Mouse (Mus musculus): ENCODE results near the gene Pprc1. TPM values are rescaled to one million over a fixed set of nuclear protein-coding genes. Genes with fewer than 3 reads are reported as not detected.

Pprc1 gene
- total RNA-seq, 2 experiments from 2014 or later: 17.5 to 21.4 TPM

GRCm38 (mm10) chr19:46049129-46049528 lies 4.4 kb downstream of the Pprc1 start:
- DNase-seq: no peak
- intact Hi-C loops (cut with DNase I): no loop called here

GRCm38 (mm10) chr19:46050462-46050861 lies 5.8 kb downstream of the Pprc1 start:
- intact Hi-C loops (cut with DNase I): no loop called here
- no peak for DNase-seq

- intact Hi-C loops (cut with DNase I): no loop called here
- no peak for DNase-seq
Observed at GRCm38 (mm10) chr19:46055752-46056387, 11.2 kb downstream of the Pprc1 start.

- DNase-seq: peak; percentile 97
- intact Hi-C loops (cut with DNase I): no loop called here
Observed at GRCm38 (mm10) chr19:46056388-46056946, 11.8 kb downstream of the Pprc1 start.

- intact Hi-C loops (cut with DNase I): no loop called here
- peak; percentile 87 for DNase-seq
Observed at GRCm38 (mm10) chr19:46056947-46057607, 12.4 kb downstream of the Pprc1 start.

GRCm38 (mm10) chr19:46058466-46058865 lies 13.8 kb downstream of the Pprc1 start:
- intact Hi-C loops (cut with DNase I): no loop called here
- no peak for DNase-seq

GRCm38 (mm10) chr19:46060845-46061244 lies 16.2 kb downstream of the Pprc1 start:
- intact Hi-C loops (cut with DNase I): no loop called here
- DNase-seq: no peak

- intact Hi-C loops (cut with DNase I): no loop called here
- no peak for DNase-seq
Observed at GRCm38 (mm10) chr19:46068054-46068453, 23.4 kb downstream of the Pprc1 start.

GRCm38 (mm10) chr19:46073285-46073684 lies 28.6 kb downstream of the Pprc1 start:
- no peak for DNase-seq
- intact Hi-C loops (cut with DNase I): no loop called here

- intact Hi-C loops (cut with DNase I): no loop called here
- no peak for DNase-seq
Observed at GRCm38 (mm10) chr19:46074266-46074665, 29.6 kb downstream of the Pprc1 start.

- intact Hi-C loops (cut with DNase I): no loop called here
Observed at GRCm38 (mm10) chr19:46075616-46076607, 31.2 kb downstream of the Pprc1 start, which contains the start of gene Nolc1. Gene Nolc1 (plus strand): TSS chr19:46075863.

GRCm38 (mm10) chr19:46078535-46078934 lies 33.8 kb downstream of the Pprc1 start:
- DNase-seq: no peak
- intact Hi-C loops (cut with DNase I): no loop called here

More at GRCm38 (mm10) chr19:46075616-46076607, 31.2 kb downstream of the Pprc1 start, which contains the start of gene Nolc1:
- peak; percentile 99 to 100 for DNase-seq

- no peak for DNase-seq
- intact Hi-C loops (cut with DNase I): loop anchor here (5.0 kb wide), 2 partner anchors 47 to 167 kb away; partner anchors contain the start of gene Elovl3
Observed at GRCm38 (mm10) chr19:46085185-46085584, 40.5 kb downstream of the Pprc1 start.

GRCm38 (mm10) chr19:46086337-46086736 lies 41.7 kb downstream of the Pprc1 start:
- intact Hi-C loops (cut with DNase I): loop anchor here (5.0 kb wide), 2 partner anchors 46 to 166 kb away; partner anchors contain the start of gene Elovl3
- DNase-seq: peak; percentile 47 to 71

GRCm38 (mm10) chr19:46087871-46088270 lies 43.2 kb downstream of the Pprc1 start:
- peak; percentile 52 to 78 for DNase-seq
- intact Hi-C loops (cut with DNase I): loop anchor here (5.0 kb wide), 2 partner anchors 44 to 164 kb away; partner anchors contain the start of gene Elovl3

GRCm38 (mm10) chr19:46091641-46092040 lies 47.0 kb downstream of the Pprc1 start:
- DNase-seq: no peak
- intact Hi-C loops (cut with DNase I): no loop called here

- no peak for DNase-seq
- intact Hi-C loops (cut with DNase I): no loop called here
Observed at GRCm38 (mm10) chr19:46094144-46094543, 49.5 kb downstream of the Pprc1 start.

- intact Hi-C loops (cut with DNase I): no loop called here
Observed at GRCm38 (mm10) chr19:46095291-46095690, 50.6 kb downstream of the Pprc1 start.

GRCm38 (mm10) chr19:46096396-46096795 lies 51.7 kb downstream of the Pprc1 start:
- intact Hi-C loops (cut with DNase I): no loop called here
- no peak for DNase-seq

More at GRCm38 (mm10) chr19:46095291-46095690, 50.6 kb downstream of the Pprc1 start:
- no peak for DNase-seq

GRCm38 (mm10) chr19:46099561-46099960 lies 54.9 kb downstream of the Pprc1 start:
- no peak for DNase-seq
- intact Hi-C loops (cut with DNase I): no loop called here
